Mouse (Mus musculus): ENCODE data around the gene Cnga1.

Gene Cnga1

DNA sequence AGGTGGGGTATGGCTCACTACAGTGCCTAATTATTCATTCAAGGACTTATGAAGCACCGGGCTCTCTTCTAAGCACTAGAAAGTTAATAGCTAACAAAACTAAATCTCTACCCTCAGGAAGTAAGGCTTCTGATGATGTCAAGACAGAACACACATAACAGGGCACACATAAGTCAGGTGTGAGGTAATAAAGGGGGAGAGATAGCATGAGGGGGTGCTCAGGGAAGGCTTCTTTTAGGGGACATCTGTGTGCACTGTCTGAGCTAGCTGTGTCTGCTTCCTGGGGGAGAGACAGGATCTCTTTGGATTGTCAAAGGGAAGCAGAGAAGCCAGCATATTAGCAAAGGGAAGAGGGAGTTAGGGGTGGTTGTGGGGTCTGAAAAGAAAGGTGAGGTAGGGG lies at the start of gene Cnga1:
Gene Cnga1, minus strand, starts transcription at position 101 of the 400 bp plus-strand sequence.
- DNase-seq, result no peak

- DNase-seq, result no peak
Observed at GRCm38 (mm10) chr5:72690516-72690915, 46.4 kb upstream of the Cnga1 start.

DNA sequence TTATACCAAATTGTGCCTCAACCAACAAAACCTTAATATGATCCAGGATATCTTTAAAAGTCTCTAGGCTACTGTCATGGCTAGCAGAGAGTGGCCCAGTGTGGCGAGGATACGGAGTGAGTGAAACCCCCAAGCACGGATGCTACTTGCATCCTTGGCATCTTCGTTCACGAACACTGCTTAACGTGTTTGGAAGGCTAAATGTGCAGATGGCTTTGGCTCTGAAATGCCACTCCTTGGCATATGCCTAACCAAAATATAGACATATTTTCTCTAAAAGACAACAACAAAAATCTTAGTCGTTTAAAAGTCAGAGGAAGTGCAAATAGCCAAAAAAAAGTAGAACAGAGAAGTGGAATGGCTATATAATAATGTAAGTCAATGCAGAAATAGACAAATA lies 45.5 kb upstream of the Cnga1 start:
- DNase-seq, result no peak

DNA sequence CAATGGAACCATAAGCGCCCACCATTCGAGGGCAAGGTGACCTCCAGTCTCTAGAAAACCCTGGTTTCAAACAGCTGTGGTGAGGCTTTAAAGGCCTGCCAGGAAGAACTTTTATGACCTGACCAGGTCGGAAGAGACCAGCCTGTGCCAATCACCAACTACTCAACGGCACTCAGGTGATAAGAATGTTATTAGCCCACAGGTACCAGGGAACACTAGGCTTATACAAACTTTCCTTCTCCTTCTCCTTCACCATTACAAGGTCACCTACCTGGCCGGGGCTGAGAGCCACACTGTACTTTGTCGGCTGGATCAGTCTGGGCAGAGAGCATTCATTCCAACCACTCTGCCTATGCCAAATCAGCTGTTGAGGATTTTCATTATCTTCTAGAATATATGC lies 37.4 kb upstream of the Cnga1 start:
- no peak for DNase-seq

DNA sequence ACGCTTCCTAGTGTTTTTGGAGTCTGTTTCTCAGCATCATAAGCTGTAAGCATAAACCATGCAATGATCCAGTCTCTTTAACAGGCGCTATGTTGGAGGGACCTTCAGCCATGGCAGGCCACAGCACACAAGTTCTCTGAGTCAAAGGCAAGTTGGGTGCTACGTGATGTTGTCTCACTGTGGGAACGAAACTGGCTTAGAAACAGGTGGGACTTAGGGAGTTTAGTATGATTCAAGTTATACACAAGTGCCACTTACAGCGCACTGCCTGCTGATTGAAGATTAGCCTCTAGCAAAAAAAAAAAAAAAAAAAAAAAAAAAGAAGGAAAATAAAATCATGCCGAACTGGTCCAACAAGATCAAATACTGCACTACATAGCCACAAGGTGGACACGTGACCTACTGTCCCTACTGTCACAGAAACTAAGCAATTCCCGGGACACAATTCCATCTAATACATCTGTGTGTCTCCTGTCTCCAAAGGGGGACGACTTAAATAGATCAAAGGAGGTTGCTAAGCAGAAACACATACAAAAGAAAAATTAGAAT lies 31.0 kb upstream of the Cnga1 start:
- no peak for DNase-seq

DNA sequence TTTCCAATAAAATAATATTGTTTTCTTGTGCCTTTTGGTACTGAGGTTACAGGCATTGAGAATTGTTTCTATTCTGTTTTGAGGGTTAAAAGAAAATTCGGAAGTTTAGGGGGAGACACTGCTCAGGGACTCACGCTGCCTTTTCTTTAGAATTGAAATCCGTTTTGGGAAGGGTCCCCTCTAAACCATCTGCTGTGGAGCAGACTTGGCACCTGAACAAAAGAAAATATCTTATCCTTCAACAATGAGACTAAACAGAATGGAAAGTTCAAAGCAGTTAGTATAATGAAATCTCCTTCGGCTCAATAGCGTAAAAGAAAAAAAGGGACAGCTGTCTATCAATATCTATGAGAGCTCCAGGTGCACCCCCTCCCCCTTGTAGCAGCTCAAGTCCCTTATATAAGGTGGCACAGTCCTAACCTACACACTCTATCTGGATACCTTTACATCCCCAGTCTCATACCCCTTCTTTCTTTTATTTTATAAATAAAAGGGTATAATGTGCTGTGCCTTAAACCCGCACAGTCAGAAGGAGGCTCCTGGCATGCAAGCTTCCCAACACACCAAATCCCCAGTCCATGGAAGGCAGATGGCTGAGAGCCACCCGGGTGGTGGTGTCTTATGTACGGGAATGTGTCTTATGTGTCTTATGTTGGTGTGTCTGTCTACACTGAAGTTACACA lies 27.1 kb upstream of the Cnga1 start:
- DNase-seq, result no peak

DNA sequence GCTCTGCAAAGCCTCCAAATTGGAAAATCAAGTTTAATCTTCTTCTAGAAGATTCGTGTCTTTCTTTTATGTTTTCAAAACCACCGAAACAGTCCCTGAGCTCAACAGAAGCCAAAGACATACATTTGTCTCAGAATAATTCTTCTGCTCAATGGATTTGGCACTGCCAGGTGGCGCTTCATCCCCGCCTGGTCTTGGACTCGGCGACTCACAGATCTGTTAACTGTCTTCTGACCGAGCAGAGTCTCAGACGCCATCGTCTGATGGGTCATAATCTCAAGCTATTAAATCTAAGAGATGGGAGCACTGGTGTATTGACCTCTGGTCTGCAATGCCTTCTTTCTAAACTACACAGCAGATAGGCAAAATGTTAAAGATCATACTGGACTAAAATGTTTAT lies 24.3 kb upstream of the Cnga1 start:
- no peak for DNase-seq

DNA sequence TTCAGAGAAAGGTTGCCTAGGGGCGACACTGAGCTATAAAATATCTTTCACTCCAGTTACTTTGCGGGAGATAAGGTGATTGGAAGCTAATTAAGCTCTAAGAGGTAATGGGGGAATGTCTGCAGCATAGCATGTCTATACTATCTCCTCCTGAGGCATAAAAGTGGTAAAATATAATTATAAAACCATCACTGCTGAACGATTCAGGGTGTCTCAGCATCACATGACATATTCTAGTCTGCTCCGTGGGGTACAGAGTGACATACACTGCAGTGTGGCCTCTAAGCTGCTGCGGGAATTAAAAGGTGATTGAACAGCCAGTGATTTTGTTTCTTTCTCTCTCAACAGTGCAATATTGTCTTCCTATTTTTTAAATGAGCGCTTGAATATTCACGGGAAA lies 22.4 kb upstream of the Cnga1 start:
- no peak for DNase-seq

- peak; percentile 67 to 72 for DNase-seq
Observed at GRCm38 (mm10) chr5:72665281-72665680, 21.2 kb upstream of the Cnga1 start.

- no peak for DNase-seq
Observed at GRCm38 (mm10) chr5:72664854-72665253, 20.8 kb upstream of the Cnga1 start.

DNA sequence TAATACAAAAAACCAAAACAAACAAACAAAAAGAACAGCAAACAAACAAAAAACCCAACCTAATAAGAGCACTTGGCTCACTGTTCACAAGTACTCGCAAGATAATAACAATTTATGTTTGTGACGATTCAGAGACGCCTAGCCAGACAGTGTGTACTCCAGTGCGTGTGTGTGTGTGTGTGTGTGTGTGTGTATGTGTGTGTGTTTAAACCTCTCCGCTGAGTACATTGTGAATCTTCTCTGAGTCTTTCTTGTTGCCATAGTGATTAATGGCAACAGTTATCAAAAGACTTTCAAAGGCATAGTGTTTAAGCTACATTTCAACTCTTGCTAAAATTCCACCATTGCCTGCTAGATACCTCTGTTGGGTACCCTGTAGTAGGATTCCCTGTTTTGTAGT lies 20.1 kb upstream of the Cnga1 start:
- DNase-seq, result no peak

DNA sequence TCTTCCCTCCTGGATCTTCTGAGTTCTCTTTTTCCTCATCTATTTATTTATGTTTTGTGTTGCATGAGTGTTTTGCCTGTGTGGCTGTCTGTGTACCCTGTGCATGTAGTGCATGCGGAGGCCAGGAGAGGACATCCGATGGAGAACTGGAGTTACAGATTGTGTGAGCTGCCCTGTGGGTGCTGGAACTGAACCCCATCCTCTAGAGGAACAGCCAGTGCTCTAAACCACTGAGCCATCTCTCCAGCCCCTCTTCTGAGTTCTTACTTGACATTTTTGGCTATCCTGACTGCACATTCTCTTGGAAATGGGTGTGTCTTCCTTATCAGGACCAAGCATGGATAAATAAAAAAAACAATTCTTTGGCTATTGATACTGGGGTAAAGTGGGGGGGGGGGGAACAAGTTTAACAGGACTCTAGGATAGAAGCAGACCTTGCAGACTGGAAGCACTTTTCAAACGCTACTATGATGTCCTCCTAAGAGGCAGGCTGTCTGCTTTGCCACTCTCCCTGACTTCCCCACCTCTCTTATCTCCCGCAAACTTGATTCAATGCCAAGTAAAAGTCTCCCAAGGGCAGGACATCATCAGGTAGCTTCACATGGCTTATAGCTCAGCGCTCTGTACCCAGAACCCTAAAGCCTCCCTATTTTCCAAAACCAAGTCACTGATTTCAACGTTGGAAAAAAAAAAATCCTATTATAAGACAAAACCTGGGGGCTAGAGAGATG lies 17.1 kb upstream of the Cnga1 start:
- DNase-seq, result no peak

GRCm38 (mm10) chr5:72658375-72658774 lies 14.3 kb upstream of the Cnga1 start:
- DNase-seq, result no peak

DNA sequence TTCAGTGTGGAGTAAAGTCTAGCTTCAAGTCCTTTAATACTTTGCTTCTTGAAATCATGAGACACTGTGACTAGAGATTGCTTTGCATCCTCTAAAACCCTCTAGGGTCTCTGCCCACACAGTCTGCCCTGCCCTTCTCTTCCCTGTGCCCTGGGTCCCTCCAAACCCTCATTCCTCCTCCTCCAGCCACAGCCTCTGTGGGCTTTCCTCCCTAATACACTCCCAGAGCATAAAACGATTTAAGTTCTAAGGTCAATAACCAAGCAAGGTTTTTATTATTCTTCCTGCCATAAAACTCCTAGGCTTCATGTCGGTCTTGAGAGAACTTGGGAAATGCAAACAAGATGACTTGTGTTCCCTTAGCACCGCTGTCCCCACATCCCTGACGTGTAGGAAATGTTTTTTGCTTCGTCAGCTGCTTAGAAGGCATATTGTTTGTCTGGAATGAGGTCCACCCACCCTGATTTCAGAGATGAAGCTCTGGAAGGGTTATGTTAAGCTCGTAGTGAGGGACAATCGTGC lies 12.3 kb upstream of the Cnga1 start:
- no peak for DNase-seq

- no peak for DNase-seq
Observed at GRCm38 (mm10) chr5:72653068-72653674, 9.1 kb upstream of the Cnga1 start.

DNA sequence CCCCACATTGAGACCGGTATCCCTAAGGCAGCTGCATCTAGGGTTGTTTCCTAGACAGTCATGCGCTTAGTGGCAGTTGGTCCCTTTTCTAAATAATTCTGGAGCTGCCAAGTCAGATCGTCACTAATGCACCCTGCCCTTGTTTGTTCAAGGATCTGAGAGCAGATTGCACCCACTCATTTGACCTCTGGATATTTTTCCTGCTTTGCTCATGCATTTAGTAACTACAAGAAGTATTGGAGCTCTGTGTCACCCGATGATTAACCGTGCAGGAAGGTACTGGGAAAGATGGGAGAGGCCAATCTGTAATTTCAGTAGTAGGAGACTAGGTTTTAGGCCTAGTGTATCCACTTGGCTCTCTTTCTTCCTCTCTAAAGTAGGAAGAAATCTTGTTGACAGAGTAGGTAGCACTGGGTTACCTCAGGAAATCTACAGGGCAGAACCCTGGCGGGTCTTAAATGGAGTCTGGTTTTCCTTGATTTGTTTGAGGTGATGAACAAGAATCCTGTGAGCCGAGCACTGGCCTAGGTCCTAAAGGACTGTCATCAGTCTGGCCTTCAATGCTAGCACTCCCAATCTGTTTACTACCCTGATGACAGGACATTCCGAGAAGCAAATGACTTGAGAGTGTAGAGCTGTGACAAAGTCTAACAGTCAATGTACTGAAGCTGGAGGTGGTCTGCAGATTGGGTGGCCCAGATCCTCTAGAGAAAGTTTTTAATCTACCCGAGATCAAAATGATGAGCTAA lies 5.1 kb upstream of the Cnga1 start:
- no peak for DNase-seq

GRCm38 (mm10) chr5:72647958-72648595 lies 4.0 kb upstream of the Cnga1 start:
- DNase-seq, result peak; percentile 2 to 8

- DNase-seq, result peak; percentile 64 to 68
Observed at GRCm38 (mm10) chr5:72647418-72647907, 3.4 kb upstream of the Cnga1 start, which contains the start of gene Nipal1. Gene Nipal1, plus strand, starts transcription at chr5:72647795.

DNA sequence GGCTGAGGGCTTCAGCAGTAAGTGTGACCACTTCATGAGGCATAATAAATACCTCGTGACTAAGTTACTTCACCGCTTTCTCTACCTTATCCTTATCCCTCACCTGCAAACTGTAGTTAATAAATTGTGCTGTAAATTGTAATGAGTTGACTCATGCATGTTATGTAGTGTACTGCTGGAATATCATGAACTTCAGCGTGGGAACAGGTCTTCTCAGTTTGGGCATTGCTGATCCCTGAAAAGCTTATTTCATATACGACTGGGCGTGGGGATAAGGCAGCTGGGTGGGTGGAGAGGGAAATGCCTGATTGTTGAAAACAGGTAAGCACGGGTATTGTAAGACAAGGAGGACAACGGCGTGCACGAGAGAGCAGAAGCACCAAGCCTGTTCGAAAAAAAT lies 2.9 kb upstream of the Cnga1 start:
- no peak for DNase-seq

DNA sequence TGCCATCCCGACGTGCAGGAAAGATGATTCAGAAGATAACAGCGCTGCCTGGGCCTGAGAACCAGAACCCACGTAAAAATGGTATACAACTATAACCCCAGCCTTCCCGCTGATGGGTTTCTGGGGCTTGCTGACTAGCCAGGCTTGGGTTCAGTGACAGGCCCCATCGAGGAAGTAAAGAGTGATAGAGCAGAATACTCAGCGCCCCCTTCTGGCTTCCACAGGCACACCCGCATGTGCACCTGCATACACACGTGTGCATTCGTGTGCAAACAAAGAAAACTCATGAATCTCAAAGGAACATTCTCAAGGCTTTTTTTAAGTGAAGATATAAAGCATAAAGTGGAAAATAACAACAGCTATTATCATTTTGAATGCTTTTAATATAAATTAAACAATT lies 2.1 kb upstream of the Cnga1 start:
- peak; percentile 32 to 42 for DNase-seq

DNA sequence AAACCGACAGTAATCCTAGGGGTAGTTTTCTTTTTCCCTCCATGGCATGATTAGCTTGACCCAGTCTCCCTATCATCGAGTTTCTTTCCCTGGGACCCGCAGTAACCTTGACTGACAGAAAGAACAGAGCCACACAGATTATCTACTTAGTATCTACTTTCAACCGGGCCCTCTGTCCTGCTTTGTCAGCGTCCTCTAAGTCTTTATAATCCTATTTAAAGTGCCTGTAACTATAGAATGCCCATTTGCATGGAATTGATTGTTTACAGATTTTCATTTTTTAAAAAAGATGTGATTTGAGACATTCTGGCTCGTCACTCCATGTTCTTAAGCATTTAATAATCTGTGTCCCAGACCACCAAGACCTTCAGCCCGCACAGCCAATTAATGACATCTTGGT lies 420 bp downstream of the Cnga1 start:
- no peak for DNase-seq

GRCm38 (mm10) chr5:72640072-72640471 lies 4.0 kb downstream of the Cnga1 start:
- no peak for DNase-seq
